Mouse (Mus musculus) layer of hippocampus, adult 8-10 months (tissue): ENCODE measurements around the gene Nid2. TPM values are rescaled to one million over a fixed set of nuclear protein-coding genes. Genes with fewer than 3 reads are reported as not detected.

ENCODE experiments used
- DNase-seq, 2 experiments: peaks; one replicate each; pipeline ENCODE4 v3.0.0; 2022; ENCODE audit warnings: low spot score in 2 of 2
- total RNA-seq, 4 experiments: library from RNA; stranded (reverse); gene quantifications; 2 replicates each; pipeline ENCODE4 v1.2.4; 2022

Nid2 gene
- 1 to 10 TPM; 2.6 to 5.2 (median 3.4) TPM for total RNA-seq

DNA sequence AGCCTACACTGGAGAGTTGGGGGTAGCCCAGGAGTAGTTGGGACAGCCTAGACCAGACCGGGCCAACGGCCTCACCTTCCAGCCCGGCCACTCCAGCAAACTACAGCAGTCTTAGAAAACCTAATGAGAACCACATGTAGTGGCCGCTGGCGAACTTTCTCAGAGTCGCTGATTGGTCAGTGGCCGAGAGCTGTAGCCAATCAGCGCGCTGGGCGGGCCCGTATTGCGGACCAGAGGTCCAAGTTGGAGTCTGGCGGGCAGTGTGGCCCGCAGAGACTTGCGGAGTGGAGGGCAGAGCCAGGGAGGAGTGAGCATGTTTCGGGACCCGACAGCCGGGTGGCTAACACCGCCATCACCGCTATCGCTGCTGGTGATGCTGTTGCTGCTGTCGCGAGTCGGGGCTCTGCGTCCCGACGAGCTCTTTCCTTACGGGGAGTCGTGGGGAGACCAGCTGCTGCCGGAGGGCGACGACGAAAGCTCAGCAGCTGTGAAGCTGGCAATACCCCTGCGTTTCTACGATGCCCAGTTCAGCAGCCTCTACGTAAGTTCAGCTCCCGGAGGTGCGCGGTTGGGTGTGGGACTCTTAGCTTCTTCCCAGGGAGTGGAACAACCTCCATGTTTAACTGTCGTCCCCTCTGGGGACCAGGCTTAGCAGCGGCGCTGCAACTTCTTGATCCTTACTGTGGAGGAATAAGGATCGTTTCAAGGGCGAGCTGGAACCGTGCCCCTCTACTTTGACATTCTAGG, at the start of gene Nid2:
Gene Nid2, plus strand, starts transcription at position 241 of the 747 bp plus-strand sequence.
- DNase-seq = peak; percentile 30 to 53

DNA sequence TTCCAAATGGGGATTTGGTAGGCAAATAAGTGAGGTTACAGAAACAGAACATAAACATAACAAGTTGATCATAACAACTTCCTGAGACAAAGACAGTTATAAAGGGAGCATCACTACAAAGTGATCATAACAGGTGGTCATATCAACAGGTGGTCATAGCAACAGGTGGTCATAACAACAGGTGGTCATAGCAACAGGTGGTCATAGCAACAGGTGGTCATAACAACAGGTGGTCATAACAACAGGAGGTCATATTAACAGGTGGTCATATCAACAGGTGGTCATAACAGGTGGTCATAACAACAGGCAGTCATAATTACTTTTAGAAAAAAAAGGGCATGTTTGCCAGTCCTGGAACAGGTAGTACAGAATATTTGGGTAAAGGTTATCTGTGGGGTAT, 49.5 kb upstream of the Nid2 start:
- DNase-seq = no peak

- DNase-seq = peak; percentile 46 to 67
Observed at GRCm38 (mm10) chr14:19705649-19706048, 45.4 kb upstream of the Nid2 start.

- peak; percentile 39 to 61 for DNase-seq
Observed at GRCm38 (mm10) chr14:19706454-19706853, 44.6 kb upstream of the Nid2 start.

- no peak for DNase-seq
Observed at GRCm38 (mm10) chr14:19706997-19707396, 44.1 kb upstream of the Nid2 start.

- no peak for DNase-seq
Observed at GRCm38 (mm10) chr14:19707721-19708507, 43.2 kb upstream of the Nid2 start.

- no peak for DNase-seq
Observed at GRCm38 (mm10) chr14:19709161-19709560, 41.9 kb upstream of the Nid2 start.

DNA sequence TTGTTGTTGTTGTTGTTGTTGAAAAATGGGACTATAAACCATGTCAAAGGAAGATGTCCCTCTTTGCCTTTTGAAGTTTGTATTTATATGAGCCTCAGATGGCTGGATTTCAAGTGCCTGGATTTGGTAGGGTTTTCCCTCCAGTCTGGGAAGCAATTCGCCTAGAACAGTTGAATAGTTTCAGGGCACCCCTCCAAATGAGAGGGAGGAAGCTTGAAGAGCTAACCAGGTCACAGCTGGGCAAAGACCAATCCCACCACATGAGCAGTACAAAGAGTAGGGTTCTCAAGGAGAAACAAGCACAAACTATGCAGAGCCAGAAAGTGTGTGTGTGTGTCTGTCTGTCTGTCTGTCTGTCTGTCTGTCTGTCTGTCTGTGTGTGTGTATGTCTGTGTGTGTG, 39.3 kb upstream of the Nid2 start:
- no peak for DNase-seq

DNA sequence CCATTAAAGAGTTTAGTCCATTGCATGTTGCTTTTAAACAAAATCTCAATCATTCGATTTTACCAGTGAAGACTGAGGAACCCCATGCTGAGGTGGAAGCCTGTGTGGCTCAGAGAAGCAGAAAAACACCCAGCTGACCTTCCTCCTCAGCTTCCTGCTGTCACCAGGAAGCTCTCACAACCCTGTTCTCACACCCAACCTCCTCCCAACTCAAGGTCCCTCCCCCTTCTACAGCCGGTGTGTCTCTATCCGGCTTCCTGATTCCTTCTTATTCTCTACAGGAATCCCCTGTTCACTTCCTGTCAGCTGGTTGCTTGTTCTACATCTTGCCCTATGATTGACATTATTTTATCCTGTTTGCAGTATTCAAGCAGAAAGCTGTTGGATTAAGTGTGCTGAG, 38.0 kb upstream of the Nid2 start:
- no peak for DNase-seq

DNA sequence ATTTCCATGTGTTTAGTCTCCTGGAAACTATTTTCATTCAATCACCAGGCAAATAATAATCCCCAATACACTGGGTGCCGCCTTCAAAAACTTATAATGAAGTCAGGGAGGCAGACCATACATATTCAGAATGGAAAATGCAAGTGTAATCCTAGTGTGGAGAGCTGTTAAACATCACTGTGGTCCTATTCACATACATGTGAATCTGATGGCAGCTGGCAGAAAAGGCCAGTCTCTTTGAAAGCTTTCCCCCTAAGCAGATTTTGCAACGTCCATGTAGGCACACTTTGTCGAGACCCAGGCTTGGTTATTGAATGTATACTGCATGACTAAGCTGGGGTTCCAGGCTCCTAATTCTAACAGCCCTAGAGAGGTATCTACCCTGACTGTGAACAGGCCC, 32.0 kb upstream of the Nid2 start:
- no peak for DNase-seq

DNA sequence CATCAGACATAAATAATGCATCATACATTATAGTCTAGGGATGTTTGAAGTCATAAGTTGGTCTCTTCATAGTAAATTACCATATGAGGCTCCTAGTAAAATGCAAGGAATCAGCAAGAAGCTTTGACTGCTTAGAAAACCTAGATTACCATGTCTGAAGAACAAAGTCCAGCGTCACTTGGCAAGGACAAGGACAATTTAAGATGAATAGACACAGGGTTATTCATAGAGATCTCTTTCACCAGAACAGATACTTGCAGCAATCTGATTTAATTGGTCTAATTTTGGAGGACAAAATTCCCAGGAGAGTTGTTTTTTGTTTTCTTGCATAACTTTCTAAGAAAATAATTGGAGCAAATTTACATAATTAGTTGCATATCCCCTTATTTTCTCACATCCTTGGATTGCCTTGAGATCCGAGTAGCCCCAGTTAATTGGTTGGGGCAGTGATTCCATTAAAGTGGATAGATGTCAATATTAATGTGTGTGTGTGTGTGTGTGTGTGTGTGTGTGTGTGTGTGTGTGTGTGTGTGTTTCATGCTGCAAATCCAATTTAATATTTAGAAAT, 30.9 kb upstream of the Nid2 start:
- DNase-seq = no peak

GRCm38 (mm10) chr14:19728278-19728677, 22.8 kb upstream of the Nid2 start:
- no peak for DNase-seq

DNA sequence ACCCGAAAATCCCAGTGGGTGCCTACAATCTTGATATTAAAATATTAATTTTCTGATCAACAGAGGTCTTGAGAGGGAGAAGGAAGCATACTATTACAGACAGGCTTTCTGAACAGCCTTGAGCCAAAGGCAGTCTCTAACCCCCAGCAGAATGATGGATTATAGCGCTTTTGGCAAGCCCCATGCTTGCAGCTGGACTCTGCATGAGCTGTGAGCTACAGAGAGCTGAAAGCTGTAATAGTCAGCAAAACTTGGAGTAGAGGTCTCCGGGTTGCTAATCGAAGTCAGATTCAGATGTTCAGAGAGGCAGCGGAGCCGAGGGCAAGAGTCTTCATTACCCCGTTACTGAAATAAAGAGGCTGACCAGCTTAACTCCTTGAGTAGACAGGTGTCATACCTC, 22.3 kb upstream of the Nid2 start:
- DNase-seq = no peak

- no peak for DNase-seq
Observed at GRCm38 (mm10) chr14:19732097-19732496, 19.0 kb upstream of the Nid2 start.

DNA sequence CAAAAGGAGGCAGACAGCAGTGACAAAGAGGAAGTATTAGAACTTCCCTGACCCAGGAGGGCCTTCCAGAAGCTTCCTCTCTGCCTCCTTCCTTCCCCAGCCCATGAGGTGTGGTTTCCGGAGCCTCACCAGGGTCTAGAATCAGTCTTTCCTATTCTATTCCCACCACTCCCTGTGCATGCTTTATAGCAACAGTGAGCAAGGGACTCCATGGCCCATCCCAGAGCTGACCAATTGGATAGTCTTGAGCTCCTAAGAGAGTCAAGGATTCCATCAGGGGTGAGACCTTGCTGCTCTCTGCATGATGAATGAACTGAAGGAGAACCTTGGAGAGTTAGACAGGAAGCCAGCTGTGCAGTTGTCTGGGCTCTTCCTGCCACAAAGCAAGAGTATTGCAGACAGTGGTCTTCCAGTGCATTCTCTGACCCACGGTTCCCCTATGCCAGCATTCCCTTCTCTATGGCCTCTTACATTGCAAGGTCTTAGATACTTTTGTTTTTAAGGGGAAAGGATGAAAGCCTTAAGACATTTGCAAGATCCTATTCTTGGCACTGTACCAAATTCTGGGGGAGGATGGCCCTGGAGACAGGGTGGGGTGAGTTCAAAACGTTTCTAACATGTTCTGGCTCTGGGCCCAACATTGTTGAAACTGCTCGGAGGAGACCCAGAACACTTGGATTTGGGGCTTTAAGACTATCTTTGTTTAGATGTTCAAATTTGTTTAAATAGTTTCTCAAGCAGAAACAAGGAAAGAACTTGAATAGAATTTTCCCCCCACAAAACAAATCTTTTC, 17.4 kb upstream of the Nid2 start:
- no peak for DNase-seq

GRCm38 (mm10) chr14:19735303-19735702, 15.8 kb upstream of the Nid2 start:
- DNase-seq = peak in 1 of 2 experiments; percentile 15

DNA sequence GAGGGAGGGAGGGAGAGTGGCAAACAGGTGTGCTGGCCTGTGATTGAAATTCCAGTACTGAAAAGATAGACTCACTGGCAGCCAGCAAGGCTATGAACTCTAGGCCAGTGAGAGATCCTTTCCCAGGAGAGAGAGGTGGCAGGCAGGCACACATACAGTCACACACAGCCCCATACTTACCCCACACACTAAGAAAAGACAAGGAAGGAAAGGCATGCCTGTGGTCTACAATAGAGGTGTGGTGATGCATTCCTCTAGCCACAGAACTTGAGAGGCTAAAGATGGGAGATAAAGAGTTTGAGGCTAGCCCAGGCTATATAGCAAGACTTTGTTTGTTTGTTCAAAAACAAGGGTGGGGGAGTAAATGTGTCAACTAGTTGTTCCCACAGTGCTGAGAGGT, 13.5 kb upstream of the Nid2 start:
- DNase-seq = no peak

DNA sequence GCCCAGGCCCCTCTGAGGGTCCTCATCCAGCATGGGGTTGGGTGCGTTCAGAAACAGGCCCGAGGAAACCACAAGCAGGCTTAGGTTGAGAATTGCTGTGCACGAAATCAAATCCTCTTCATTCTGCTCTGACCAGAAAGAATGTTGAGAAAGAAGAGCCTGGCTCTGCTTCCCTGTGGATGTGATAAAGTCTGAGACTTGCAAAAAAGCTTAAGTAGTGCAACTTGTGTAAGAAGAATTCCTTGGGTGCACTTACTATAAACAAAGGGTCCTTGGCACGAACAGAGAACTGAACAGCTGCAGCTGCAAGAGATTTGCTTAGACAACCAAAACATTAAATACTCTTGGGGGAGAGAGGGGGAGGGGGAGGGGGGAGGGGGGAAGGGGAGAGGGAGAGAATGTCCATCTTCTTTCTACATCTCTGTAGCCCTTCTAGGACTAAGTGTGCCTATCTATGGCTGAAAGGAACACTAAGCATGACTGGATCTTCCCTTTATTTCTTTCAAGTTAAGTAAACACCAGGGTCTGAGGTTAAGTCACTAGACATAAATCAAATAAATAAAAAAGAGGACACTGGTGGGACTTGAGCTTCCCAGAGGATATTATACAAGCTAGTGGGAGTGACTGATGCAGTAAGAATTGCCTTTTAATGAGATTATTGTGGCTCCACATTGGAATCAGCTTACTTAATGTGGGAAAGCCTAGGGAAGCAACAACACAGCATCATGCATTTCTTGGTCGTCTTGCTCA, 12.8 kb upstream of the Nid2 start:
- DNase-seq = no peak

GRCm38 (mm10) chr14:19739416-19740146, 11.5 kb upstream of the Nid2 start:
- DNase-seq = no peak

DNA sequence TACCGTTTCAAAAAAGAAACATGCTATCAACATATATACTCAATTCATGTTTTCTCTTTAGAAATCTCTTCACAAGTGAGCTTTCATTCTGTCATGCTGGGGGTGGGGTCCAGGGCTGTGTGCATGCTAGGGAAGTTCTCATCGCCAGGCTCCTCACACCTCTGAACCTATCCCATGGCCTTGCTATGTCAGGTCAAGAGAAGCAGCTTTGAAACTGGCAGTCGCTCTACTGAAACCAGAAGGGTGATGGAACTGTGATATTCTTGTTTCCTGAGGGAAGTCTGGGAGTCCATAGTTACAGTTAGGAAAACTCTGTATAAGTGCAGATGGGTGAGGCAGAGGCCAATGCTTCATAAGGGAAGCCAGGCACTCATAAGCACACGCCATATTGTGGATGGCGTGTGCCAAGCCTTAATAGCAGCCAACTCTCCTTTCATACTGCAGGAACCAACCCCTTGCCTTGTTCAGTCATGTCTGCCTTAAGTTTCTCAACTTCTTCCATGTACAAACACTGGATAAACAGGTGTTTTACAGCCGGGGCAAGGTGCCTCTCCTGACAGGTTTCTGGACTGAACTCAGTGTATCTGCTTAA, 10.8 kb upstream of the Nid2 start:
- DNase-seq = no peak
